Mouse (Mus musculus) WW6 (cell line): ENCODE data around the gene Osbp2.

Source experiments
- DNase-seq: peaks from one replicate; pipeline ENCODE4 v3.0.0-alpha.2; 2013; ENCODE audit warnings: low read depth, low spot score

Osbp2 gene

DNA sequence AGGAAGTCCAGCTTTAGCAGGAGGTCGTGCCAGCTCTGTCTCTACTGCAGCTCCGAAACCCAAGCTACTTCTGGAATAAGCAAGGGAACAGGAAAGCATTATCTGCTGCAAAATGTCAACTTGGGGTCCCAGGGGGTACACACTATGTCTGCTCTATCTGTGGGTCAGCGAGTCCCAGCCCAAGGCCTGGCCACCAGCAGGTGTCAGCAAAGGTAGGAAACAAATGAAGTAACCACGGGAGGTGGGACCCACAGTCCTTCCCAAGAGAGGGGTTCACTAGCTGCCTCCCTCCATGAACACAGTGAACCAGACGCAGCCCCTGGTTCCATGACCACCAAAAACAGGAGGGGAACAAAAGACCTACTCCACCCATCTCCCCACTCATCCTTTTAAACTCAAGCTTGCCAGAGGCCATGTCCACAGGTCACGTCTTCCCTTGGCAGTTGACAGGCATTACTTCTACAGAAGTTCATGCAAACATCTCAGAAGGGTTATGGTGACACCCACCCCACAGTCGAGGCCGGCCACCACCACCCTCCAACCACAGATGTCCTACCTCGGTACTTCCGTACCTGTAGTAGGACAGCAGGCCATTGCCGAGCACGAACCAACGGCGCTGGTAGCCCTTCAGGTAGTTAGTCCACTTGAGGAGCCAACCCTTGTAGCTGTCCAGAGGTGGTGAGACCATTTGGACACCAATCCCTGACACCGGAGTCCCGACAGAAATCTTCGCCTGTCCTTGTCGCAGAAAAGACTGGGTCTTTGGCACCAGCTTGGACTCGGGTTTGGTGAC lies 846 bp downstream of the Osbp2 start:
- DNase-seq: no peak

DNA sequence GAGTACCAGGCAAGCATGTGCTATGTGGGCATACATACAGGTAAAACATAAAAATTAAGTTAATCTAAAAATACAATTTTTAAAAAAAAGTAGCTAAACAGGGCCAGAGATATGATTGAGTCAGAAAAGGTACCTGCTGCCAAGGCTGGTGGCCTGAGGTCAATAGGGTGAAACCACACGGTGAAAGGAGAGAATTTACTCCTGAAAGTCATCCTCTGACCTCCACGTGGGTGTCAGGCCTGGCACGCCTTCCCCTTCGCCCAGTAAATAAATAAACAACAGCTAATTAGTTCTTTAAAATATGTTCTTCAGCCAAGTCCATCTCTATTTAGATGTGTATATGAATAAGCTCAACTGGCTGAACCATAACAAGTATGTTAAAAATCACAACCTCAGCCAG lies 3.3 kb downstream of the Osbp2 start:
- DNase-seq: no peak

DNA sequence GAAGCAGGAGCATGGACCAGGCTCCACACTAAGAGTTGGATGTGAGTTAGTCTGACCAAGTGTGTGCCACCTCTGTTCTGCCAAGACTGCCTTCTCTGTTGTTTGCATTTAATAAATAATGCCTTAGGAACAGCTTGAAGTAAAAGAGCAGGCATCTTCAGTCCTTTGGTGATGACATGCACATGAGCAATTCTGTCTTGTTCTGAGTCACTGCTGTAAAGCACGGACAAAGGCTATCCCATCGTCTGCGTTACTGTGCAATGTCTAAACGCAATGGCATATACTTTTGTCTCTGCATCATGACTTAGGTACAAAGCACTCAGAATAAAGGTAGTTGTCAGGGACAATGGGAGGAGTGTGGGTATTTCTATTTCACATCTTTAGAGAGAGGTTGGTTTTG lies 3.9 kb downstream of the Osbp2 start:
- DNase-seq: no peak

DNA sequence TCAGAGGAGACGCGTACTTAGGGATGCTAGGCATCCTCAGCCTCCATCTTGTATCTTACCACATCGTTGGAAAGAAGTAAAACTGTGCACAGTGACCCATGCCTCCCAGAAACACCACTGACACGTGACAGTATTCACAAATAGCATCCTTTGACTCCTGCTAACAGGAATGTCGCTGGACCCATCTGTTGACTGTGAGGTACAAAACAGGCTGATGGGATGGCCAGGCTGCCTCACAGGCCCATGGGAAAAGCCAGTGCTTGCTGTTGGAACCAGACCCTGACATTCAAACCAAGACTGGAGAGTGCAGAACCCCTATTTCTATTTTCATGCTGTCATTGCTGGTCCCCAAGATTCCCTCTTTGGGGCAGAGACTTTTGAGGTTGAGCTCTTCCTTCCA lies 5.8 kb downstream of the Osbp2 start:
- no peak for DNase-seq

DNA sequence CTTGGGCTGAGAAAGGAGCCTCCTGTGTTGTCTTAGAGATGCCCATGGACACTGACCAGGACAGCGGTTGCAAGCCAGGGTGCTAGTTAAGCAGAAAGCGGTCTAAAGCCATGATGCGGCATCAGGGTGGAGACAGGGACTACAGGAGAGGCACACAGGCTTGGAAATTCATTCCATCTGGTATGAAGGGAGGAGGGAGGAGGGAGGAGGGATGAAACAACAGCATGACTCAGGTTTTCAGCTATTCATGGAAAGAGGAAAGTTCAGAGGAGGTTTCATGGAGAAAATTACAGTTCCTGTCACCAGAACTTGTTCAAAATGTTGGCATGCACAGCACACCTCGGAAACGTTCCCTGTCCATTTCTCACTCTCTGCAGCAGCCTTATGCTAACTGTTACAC lies 7.9 kb downstream of the Osbp2 start:
- no peak for DNase-seq

DNA sequence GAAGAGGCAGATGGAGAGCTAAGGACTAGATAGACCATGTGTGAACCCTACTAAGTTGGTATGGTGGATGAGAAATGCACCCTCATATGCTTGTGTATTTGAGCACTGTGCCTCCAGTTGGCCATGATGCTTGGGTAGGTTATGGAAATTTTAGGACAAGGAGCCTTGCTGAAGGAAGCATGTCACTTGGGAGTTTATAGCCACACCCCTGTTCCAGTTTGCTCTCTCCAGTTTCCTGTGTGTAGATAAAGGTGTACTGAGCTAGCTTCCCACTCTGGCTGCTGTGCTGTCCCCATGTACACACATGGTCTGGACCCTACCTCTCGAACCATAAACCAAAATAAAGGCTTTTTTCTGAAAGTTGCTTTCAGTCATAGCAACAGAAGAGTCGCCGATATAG lies 9.5 kb downstream of the Osbp2 start:
- DNase-seq: no peak

DNA sequence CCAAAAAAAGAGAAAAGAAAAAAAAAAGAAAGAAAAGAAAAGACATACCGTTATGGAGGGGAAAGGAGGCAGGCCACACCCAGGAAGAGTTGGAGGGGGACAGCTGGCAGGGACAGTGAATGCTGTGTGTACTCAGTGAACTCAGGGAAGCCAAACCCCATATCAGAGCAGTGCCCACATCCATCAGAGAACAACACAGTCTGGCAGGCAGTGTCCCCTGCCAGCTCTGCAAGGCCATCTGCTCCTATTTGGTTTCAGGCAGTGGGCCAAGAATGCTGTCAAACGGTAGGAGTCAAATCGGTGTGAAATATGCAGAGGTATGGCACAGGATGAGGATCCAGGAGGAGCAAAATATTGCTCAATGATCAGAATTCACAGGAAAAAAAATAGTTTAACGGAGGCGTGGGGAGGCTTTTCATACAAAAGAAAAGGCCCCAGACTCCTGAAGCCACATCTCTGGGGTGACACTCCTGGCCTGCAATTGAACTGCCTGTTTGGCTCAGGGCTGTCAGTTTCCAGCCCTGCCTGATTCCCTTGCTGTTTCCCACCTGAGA lies 10.1 kb downstream of the Osbp2 start:
- no peak for DNase-seq

DNA sequence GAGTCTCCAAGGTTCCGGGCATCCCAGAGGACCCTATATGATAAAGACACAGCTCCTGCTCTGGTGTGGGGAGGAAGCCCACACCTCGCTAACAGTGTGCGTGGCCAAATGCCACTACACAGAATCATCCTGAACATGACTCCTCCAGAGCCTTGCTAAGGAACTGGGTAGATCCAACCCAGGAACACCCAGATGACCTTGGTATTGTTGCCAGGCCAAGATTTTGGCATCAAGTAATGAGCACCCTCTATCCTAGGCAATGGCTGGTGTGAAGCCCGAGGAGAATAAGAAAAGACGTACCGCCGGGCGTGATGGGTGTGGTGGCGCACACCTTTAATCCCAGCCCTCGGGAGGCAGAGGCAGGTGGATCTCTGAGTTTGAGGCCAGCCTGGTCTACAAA lies 10.7 kb downstream of the Osbp2 start:
- DNase-seq: no peak

DNA sequence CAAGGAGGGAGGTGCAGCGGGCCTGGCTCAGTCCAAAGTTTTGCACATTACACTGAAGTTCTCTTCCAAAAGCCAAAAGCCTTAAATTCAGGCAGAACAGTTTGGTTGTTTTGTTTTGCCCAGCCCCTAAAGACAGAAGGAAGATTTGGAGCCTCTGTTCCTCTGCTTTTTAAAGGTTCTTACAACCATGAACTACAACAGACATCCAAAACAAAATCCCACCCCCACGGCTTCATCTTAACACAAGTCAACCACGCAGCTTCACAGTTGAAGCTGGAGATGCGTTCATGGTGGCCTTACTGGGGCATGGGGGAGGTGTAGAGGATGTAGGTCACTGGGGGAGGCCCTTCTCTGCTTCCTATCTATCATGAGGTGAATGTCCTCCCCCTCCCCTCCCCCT lies 11.8 kb downstream of the Osbp2 start:
- DNase-seq: no peak

DNA sequence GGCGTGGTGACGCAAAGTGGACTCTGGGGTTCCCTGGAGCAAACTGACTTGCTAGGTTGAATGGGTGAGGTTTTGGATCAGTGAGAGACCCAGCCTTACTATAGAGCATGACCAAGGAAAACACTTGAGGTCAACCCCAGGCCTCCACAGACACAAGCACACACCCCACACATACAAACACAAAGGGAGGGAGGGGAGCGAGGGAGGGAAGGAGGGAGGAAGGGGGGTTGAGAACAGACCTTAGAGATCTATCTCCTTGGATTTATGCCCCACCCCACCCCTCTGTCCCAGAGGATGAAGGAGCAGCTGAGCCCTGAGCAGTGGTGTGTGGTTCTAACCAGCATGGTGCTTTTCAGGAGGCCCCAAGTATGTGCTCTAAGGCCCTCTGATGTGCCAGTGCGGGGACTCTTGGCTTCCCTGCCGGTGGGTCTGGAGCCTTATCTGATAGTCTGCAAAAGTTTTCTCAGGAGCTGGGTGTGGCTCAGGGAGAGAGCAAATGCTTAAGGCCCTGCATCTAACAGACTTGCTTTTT lies 12.9 kb downstream of the Osbp2 start:
- no peak for DNase-seq

DNA sequence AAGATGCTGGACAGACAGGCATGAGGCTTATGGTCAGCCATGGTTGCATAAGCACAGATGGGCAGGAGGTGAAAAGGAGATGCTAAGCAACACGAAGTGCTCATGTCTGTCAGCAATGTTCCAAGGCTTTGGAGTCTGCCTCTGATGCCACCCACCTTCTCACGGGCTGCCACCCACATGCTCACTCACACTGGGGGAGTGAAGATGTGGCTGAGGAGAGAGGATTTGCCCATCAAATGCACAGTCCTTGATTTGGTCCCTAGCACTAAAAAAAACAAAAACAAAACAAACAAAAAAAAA lies 13.4 kb downstream of the Osbp2 start:
- no peak for DNase-seq

DNA sequence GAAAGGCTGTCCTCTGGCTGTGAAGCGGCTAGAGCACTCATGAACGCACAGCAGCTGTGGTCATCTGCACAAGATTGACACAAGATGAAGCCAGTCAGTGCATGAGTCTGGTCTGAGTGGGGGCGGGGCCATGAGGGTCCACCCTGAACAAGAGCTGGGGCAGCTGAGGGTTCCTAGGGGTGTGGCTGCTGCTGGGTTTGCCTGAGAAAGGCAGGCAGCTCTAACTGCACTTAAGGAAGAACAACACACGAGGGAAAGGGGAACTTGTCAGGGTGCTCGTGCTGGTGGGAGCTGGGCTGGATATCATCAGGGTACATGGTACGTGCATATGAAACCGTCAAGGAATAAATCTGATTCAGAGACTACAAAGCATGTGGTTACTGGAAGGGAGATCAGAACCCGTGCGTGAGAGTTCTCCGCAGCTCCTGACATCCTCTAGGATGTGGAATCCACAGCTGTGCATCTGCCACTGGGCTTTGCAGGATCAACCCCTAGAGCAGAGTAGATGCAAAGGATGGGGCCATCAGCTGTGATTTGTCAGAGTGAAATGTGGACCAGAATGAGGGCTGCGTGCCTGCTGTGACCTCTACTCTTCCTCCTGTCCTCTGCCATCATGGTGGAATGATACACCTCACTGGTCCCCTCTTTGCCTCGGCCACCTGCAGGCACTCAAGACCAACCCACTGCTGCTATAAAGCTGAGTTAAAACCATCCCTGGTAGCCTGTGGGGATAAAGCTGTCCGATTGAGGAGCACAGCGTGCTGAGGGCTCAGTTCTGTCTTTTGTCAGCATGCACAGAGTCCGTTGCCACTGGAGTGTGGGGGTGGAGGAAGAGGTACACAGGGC lies 14.0 kb downstream of the Osbp2 start:
- no peak for DNase-seq

DNA sequence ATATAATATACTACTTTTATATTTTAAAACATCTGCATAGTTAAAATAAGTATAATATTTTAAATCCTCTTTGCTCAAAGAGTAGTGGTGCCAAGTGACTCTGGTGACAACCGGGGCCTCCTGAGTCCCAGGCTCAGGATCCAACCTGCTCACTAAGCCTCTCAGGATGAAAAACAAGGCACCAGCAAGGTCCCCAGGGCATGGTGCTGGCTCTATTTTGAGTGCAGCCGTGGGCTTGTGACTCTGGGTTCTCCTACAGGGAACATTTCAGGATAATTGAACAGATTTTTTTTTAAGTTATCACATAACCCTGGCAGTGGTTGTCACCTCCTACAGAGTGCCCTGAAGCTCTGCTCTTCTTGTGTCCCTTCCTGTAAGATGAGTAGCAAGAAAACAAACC lies 17.4 kb downstream of the Osbp2 start:
- no peak for DNase-seq

DNA sequence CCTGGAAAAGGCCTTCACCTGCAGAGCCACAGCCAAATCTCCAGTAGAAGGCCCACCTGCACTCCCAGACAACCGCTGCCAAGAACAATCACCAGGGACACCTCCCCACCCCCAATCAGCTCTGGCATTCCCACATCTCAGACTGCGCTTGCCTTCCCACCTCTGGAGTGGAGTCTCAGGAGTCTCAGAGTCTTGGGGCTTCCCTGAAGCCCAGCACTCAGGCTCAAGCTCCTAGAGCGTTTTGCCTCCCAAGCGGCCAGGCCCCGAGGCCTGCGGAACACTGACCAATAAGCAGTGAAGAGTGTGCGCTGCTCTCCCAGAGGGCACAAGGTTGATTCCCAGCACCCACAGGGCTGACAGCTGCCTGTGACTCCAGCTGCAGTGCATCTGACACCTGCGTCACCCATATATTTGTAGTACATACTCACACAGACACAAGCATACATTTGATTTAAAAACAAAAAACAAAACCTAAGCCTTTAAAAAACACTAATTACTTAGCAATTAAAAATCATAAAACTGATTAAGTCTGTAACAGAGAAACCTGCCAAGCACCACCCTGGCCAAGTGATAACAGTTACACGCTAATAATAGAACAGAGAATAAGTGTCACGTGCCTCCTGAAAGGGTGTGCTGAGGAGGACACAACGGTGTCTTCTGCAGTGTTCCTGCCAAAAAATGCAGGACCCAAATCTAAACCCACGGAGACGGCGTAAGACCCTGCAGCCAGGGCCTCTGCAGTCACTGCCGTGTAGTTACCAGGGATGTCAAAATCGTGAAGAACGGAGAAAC lies 19.6 kb downstream of the Osbp2 start:
- no peak for DNase-seq

DNA sequence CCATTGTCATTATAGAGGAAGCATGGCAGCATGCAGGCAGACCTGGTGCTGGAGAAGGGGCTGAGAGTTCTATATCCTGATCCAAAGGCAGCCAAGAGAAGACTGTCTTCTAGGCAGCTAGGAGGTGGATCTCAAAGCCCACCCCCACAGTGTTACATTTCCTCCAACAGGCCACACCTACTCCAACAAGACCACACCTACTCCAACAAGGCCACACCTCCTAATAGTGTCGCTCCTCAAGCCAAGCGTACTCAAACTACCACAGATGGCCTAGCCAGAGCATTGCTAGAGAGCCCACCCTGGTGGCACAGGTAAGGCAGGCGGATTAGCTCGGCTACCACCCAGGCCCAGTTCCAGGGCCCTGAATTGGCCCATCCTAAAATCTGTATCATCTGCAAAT lies 28.4 kb downstream of the Osbp2 start:
- DNase-seq: peak; percentile 22

DNA sequence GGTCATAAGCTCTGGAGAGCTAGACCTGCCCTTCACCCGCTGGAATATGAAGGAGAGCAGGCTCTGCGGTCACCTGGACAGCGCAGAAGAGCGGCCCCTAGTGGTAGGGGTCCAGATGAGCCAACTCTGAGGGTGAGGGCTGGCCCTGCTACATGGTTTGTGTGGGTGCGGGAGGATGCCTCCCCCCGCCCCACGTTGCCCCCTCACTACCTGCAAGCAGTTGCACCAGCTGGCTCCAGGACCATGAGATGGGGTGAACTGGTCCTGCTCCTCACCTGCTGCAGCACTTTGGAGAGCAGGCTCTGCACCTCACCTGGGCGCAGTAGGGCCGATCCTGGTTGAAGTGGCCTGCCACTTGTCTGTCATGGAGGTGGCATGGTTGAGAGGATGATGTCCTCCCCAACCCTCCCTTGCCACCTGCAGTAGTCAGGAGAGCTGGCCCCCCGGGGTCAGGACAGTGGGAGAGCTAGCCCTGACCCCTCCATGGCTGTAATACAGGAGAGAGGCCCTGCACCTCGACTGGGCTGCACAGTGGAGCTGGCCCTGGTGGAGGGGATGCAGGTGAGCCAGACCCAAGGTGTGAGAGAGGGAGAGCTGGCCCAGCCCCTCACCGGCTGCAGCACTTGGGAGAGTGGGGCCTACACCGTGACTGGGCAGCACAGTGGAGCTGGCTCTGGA lies 29.1 kb downstream of the Osbp2 start:
- DNase-seq: peak; percentile 59

DNA sequence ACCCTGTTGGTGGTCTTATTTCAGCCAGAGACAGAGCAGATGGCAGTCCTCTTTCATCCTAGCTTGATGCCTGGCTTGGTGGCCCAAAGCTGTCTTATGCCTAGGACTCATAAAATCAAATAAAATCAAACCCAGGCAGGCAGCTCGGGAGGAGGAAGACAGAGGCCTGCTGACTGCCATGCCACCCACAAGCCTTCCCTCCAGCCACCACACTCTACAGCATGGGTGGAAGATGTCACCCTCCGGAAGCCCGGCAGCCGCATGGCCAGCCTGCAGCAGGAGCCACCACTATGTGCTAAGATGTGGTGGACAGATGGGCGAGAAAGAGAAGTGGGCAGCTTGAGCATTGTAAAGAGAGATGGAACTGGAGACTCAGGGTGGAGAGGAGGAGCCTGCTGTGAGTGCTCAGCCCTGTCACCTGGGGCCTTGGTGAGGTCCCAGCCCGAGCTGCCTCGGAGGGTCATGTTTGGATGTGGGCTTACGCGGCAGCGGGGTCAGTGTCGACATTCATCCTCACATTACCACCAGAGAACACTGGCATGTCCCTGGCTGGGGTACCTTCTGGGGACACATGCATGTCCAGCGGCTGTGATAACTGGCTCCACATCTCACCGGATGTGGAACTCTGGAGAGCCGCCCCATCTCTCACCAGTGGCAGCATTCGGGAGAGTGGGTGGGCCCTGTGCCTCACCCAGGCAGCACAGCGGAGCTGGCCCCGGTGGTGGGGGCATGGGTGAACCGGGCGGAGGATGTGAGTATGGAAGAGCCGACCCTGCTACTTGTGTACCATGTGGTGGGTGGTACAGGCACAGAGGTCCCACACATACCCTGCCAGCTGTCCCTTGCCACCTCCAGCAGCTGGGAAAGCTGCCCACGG lies 29.9 kb downstream of the Osbp2 start:
- no peak for DNase-seq

DNA sequence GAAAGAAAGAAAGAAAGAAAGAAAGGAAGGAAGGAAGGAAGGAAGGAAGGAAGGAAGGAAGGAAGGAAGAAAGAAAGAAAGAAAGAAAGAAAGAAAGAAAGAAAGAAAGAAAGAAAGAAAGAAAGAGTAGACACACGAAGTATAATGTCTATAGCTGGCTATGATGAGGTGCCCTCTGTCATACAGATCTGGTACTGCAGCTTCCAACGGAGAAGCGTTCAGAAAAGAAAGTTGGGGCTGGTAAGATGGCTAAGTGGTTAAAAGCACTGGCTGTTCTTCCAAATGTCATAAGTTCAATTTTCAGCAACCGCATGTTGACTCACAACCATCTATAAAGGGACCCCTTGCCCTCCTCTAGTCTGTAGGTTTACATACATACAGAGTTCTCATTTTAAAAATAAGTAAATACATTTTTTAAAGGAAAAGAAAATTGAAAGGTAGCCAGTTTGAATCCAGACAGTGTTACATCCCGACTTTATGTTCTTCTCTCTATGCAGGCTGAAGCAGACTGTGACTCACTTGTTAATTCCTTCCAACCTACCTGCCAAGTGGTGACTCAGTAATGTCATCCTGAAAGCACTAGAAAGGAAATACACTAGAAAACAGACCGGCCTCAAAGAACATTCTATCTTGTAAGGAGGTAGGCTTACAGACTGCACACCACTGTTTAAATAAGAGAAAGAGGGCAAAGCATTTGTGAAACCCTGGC lies 31.4 kb downstream of the Osbp2 start:
- DNase-seq: no peak

DNA sequence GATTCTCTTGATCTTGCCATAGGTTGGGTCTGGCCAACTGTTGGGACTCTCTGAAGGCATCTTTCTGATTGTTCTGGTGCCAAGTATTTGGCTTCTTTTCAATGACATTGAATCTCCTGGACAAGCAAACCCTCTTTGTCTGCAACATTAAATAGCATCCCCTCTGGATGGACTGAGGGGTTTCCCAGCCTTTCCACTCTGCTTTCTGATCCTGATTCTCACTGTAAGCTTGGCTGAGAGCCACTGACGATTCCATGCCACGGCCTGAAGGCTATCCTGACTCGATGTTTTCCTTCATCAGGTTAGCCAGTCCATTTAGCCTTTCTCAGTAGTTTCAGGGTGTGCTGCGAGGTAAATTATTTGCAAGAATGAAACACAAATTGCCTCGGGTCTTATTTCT lies 34.0 kb downstream of the Osbp2 start:
- no peak for DNase-seq

DNA sequence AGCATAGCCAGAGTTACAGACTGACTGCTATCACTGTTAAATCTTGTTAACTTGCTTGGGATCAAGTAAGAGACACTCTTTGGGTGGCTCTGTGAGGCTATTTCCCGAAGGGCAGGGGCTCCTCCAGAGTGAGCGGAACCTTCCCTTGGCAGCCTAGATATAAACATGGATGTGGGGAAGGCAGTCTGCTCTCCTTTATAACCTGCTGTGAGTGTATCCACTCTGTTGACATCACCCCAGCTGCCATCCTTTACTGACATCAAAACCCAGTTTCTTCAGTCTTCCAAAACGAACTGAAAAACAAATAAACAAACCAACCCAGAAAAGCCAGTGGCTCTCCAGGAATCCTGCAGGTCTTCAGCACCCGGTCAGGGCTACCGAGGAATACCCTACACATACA lies 39.6 kb downstream of the Osbp2 start:
- no peak for DNase-seq
